Comparison of ENCODE assay signal across 7 mouse cellular contexts in the genomic region with DNA sequence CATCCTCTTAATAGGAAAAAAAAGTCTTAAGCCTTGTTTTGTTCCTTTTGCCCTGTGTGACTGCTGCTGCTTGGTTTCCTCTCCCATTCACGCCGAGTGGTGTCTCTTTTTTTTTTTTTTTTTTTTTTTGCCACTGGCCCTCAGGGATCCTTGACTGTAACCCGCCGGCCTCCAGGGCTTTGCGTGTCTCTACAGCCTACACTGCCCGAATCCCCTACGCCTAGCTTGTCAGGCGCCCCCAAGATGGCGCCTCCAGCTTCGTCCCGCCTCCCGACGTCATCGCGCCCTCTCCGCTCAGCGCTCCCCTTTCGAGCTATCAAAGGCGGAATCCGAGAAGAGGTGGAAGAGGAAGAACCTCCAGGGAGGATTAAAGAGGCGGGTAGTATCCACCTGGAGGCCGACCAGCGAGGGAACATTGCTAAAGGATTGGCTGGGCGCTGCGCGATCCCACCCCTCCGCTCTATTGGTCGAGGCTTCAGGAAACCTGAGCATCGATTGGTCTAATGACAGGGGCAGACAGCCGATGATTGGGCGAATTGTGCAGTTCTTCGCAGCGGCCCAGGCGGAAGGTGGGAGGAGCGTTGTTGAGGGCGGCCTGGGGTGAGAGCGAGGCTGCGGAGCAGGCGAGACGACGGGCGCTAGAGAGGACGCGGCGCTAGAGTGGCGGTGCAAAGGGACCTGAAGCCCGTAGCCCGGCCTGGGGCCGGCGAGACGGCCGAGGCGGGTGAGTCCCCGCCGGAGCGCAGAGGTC. TPM values are rescaled to one million over a fixed set of nuclear protein-coding genes. Genes with fewer than 3 reads are reported as not detected.
DNase-seq lines count a peak whose midpoint lies in the region; ATAC-seq lines count a peak whose summit lies in the region.

No protein-coding gene starts in this region.

- peak overlapping the region; percentile 93 for H3K4me3 ChIP-seq in embryonic facial prominence, embryonic 12.5 days
- H3K4me3 ChIP-seq in limb, embryonic 11.5 days (ENCODE audit: low read depth, low read length): peak overlapping the region; percentile 86
- peak overlapping the region; percentile 90 for H3K4me3 ChIP-seq in midbrain, embryonic 14.5 days (replicated peaks; ENCODE audit: low read depth, low read length)

- peak overlapping the region; percentile 97 for H3K27ac ChIP-seq in embryonic facial prominence, embryonic 12.5 days
- H3K27ac ChIP-seq in limb, embryonic 11.5 days (replicated peaks; ENCODE audit: low read depth, low read length): peak overlapping the region; percentile 88
- peak overlapping the region; percentile 94 for H3K27ac ChIP-seq in midbrain, embryonic 14.5 days (replicated peaks; ENCODE audit: low read depth, low read length)

- H3K4me2 ChIP-seq in embryonic facial prominence, embryonic 12.5 days (replicated peaks): peak overlapping the region; percentile 68
- H3K4me2 ChIP-seq in limb, embryonic 11.5 days (ENCODE audit: low read depth, severe bottlenecking): peak overlapping the region; percentile 74
- H3K4me2 ChIP-seq in midbrain, embryonic 14.5 days (ENCODE audit: low read length): peak overlapping the region; percentile 69

- no peaks in the 10 kb centered on the region for H3K27me3 ChIP-seq in embryonic facial prominence, embryonic 12.5 days
- H3K27me3 ChIP-seq in limb, embryonic 11.5 days (ENCODE audit: control insufficient read depth, insufficient read depth, low read length): no peaks in the 10 kb centered on the region
- no peaks in the 10 kb centered on the region for H3K27me3 ChIP-seq in midbrain, embryonic 14.5 days (ENCODE audit: control insufficient read depth, insufficient read depth, low read length)

- H3K9ac ChIP-seq in embryonic facial prominence, embryonic 12.5 days: peak overlapping the region; percentile 90
- peak overlapping the region; percentile 90 for H3K9ac ChIP-seq in limb, embryonic 11.5 days (ENCODE audit: low read length)
- peak overlapping the region; percentile 91 for H3K9ac ChIP-seq in midbrain, embryonic 14.5 days (replicated peaks; ENCODE audit: low read length)

- peak; percentile 98 for ATAC-seq in embryonic facial prominence, embryonic 12.5 days (ENCODE audit: insufficient number of reproducible peaks, insufficient read depth, low FRiP score, low TSS enrichment)
- peak; percentile 97 for ATAC-seq in limb, embryonic 11.5 days (ENCODE audit: insufficient number of reproducible peaks, low FRiP score, low TSS enrichment, low read depth)
- ATAC-seq in midbrain, embryonic 14.5 days (ENCODE audit: low FRiP score, low TSS enrichment): peak; percentile 96

- H3K36me3 ChIP-seq in embryonic facial prominence, embryonic 12.5 days: peaks cover 27% of the 10 kb centered on the region
- peaks cover 23% of the 10 kb centered on the region for H3K36me3 ChIP-seq in limb, embryonic 11.5 days (ENCODE audit: control insufficient read depth, insufficient read depth, low read length)
- peaks cover 25% of the 10 kb centered on the region for H3K36me3 ChIP-seq in midbrain, embryonic 14.5 days (ENCODE audit: control insufficient read depth, insufficient read depth, low read length)

- peak; percentile 95 for DNase-seq in adrenal gland, postnatal 25 days
- peak; percentile 100 for DNase-seq in heart, adult 11 months
- DNase-seq in kidney, adult 18-20 months: peak; percentile 93
- DNase-seq in limb, embryonic 11.5 days (ENCODE audit: low spot score): peak; percentile 97
- DNase-seq in midbrain, embryonic 14.5 days: peak; percentile 98
- DNase-seq in spleen, adult 18-20 months: peak; percentile 89 to 95

- under 1% methylated on average over 56 of the region's 56 CpGs for WGBS in embryonic facial prominence, embryonic 12.5 days
- WGBS in limb, embryonic 11.5 days: under 1% methylated on average over 56 of the region's 56 CpGs
- under 1% methylated on average over 56 of the region's 56 CpGs for WGBS in midbrain, embryonic 14.5 days

- peaks cover 31% of the 10 kb centered on the region for H3K4me1 ChIP-seq in embryonic facial prominence, embryonic 12.5 days
- H3K4me1 ChIP-seq in limb, embryonic 11.5 days (ENCODE audit: control insufficient read depth, insufficient read depth, low read length): peaks cover 7% of the 10 kb centered on the region
- H3K4me1 ChIP-seq in midbrain, embryonic 14.5 days (ENCODE audit: control insufficient read depth, insufficient read depth, low read length): peaks cover 28% of the 10 kb centered on the region

- no peaks in the 10 kb centered on the region for H3K9me3 ChIP-seq in embryonic facial prominence, embryonic 12.5 days
- no peaks in the 10 kb centered on the region; the same call in 1 of the 2 replicates for H3K9me3 ChIP-seq in limb, embryonic 11.5 days (ENCODE audit: control insufficient read depth, low read length)
- H3K9me3 ChIP-seq in midbrain, embryonic 14.5 days (ENCODE audit: control insufficient read depth, low read length): no peaks in the 10 kb centered on the region

RNA-seq across cellular contexts. Expression of a gene that starts 4.5 kb away (rescaled TPM):
- total RNA-seq in adrenal gland, postnatal 25 days (2021): 21.0 and 23.3 TPM in 2 replicates
- polyA plus RNA-seq in embryonic facial prominence, embryonic 12.5 days (2016; fragmentation: Nextera tagmentation; extraction: Ambion mirVana): 38.8 and 41.5 TPM in 2 replicates
- 28.1 and 30.1 TPM in 2 replicates for polyA plus RNA-seq in limb, embryonic 11.5 days (2014; fragmentation: Nextera tagmentation; extraction: Ambion mirVana)
- polyA plus RNA-seq in midbrain, embryonic 14.5 days (2014; fragmentation: Nextera tagmentation; extraction: Ambion mirVana): 24.9 and 33.0 TPM in 2 replicates

RNA-seq across cellular contexts. Expression of a gene that starts 4.7 kb away (rescaled TPM):
- total RNA-seq in adrenal gland, postnatal 25 days (2021): 15.4 and 22.6 TPM in 2 replicates
- polyA plus RNA-seq in embryonic facial prominence, embryonic 12.5 days (2016; fragmentation: Nextera tagmentation; extraction: Ambion mirVana): 12.4 and 13.1 TPM in 2 replicates
- 9.7 and 10.0 TPM in 2 replicates for polyA plus RNA-seq in limb, embryonic 11.5 days (2014; fragmentation: Nextera tagmentation; extraction: Ambion mirVana)
- polyA plus RNA-seq in midbrain, embryonic 14.5 days (2014; fragmentation: Nextera tagmentation; extraction: Ambion mirVana): 21.7 and 27.3 TPM in 2 replicates

Comparison
In these comparisons a context has a peak if more than half of its experiments do, and no peak if none do; other contexts are left out.
1. Peak in every context shown above with its lines: DNase-seq, ATAC-seq, H3K4me3 ChIP-seq and H3K27ac ChIP-seq.